Mouse (Mus musculus): ENCODE results near the gene P2ry1.

Gene P2ry1

DNA sequence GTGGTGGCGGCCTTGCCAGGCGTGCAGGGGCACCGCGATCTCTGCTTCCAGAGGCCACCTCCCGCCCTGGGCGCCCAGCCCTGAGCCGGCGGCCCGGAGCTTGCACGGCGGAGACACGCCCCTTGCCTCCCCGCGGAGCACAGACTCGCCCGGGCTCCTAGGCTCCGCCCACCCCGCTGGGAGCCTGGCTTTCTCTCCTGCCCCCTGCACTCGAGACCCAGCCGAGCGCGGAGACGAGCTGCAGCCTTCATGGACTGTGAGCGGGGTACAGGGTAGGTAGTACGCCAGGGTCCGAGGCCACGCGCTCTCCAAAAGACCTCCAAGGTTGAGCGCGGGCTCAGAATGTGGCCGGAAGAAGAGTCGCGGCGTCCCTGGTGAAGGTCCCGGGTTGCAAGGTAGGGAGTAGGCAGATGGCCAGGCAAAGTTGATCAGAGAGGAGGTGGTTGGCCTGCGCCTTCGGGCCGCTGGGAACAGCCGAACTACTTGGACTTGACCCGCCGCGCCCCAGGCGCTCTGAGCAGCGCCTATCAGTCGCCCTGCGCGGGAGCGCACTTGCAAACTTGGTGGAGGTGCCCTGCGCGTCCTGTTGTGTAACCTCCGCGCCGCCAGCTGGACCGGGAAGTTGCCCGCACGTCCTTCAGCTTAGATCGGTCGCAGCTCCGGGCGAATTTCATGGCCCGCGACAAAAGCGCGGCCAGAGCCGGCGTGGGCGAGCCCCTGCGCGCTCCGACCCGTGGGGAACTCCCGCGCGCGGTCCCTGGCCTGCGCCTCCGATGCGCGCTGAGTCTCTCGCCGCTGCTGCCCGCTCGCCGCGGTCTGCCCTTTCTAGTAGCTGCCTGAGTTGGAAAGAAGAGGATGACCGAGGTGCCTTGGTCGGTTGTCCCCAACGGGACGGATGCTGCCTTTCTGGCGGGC, at the start of gene P2ry1:
P2ry1 (plus strand) TSS at position 209 of the 915 bp plus-strand sequence.
- peak; percentile 81 for DNase-seq (ENCODE audit: low spot score)

DNA sequence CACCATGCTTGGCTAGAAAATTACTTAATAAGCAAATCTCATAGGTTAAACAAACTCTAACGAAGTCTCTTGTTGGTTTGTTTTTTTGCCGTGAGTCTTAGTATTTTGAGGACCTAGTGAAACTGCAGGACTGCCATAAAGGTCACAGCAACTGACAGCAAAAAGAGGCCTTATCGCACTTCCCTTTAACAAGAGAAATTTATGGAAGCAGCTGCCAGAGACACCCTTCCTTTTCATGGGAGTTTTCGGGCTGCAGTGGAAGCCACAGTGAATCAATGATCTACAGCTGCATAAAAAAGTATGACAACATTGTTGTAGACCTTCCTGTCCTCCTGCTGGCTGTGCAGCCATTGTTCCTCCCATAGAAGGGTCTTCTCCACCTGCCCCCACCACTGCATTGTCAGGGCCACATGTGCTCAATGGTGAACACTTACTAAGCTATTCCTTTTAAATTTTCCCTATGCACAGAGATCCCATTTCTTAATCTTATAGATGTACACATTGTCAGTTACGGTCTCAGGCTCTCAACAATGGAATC, 49.3 kb upstream of the P2ry1 start:
- no peak for DNase-seq (ENCODE audit: low spot score)

DNA sequence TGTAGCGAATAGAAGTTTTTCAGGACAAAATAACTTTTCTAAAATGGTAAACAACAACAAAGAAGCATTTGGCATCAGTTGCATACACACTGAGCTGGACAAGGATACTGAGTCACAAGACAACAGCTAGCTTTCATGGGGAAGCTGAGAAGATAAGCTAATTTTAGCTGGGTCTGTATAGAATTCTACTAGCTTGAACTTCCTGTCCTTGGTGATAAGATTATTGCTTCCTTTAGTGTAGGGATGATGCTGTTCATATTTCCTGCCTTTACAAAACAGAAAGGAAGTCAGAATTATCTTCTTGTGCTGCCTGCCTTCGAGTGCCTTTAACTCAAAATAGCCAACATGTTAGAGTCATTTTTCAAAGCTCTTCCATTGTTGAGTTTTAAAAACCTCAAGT, 48.5 kb upstream of the P2ry1 start:
- DNase-seq (ENCODE audit: low spot score) = no peak

DNA sequence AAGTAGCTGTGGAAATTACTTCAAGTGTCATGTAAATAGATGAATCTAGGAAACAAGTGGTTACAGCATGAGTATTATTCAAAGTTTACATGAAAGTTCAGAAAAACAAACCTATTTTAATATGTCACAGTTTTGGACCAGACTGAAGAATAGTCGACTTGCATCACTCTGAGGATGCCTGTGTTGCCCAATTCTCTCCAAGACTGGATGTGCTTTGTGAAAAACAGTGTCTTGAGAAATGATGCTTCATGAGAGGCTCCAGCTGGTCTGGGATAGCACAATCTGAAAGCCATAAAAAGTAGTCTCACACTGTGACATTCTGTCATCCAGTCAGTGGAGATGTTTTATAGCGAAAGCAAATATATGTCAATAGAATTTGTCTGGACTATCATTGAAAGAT, 43.8 kb upstream of the P2ry1 start:
- no peak for DNase-seq (ENCODE audit: low spot score)

DNA sequence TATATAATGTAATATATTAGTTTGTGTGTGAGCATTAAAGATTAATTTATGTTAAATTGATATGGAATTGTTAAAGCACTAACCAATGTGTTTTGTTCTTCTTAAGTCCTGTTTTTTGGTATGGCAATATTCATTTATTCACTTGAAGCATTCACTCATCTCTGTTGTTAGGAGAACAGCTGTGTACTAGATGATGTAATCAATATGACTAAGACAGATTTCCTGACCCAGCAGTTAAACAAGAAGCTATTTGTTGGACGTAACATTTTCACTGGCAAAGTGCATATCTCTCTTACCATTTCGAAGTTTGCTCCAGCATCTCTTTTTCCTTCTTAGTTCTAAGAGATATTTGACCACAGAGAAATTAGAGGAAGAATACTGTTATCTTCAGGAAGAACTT, 37.5 kb upstream of the P2ry1 start:
- DNase-seq (ENCODE audit: low spot score) = no peak

DNA sequence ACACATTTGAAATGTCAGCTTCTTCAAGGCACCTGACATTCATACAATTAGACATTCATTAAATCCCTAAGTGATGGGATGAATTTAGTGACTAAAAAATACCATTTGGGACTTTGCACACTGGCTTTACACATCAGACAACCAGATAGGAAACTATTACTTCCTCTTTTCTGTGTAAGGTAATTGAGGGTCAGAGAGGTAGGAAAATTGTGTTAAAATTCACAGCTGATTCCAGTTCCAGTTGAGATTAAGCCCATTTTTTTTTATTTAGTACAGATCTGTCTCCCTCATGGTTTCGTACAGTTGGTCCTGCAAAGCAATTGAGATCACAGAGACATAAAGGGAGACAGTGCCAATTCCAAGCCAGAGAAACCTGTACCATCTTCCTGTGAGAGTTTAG, 27.7 kb upstream of the P2ry1 start:
- no peak for DNase-seq (ENCODE audit: low spot score)

DNA sequence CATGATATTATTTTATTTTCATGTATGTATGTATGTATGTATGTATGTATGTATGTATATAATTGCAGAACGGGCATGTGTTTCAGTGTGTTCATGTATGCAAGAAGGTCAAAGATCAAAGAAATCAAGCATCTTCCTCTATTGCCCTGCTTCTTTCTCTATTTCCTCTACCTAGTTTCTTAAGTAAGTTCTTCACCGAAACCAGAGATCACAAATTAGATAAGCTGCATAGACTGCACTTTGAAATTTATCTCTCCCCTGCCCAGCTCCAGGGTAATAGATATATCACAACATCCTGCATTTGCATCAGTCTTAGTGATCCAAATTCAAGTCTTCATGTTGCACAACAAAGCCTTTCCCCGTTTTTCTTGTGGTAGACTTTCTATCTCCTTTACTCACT, 20.5 kb upstream of the P2ry1 start:
- no peak for DNase-seq (ENCODE audit: low spot score)

DNA sequence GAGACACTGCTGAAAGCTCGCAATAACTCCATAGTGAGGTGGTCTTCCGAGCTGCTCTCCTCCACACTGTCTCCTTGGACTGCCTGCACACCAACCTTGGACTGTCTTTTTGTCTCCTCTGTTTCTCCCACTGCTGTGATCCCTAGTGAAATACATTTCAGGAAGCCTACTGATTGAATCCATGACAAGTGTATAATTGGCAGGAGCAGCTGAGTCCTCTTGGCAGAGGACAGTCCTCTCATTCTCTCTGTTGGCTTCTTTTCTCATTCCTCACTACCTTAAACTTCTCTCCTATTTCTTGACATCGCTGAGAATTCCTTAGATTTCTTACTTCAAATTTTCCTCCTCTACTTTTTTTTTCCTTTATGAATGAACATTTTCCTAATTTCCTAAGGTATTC, 4.5 kb upstream of the P2ry1 start:
- DNase-seq (ENCODE audit: low spot score) = no peak

DNA sequence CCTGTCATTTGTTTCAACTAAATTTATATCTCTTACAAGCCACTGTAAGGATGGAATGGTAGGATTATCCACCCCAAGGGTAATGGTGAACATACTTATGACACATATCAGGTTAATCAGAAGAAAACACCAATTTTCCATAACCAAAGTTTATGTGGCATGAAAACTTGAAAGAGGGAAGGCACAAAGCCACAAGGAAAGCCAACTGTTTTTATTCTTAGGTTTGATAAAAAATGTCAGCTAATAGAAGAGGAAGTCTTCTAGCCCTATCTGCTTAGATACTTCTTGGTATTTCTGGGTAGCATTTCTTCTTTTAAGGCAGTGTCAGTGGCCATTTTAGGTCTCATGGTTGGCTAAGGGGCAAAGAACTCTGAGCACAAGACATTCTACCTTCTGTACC, 2.9 kb upstream of the P2ry1 start:
- no peak for DNase-seq (ENCODE audit: low spot score)

DNA sequence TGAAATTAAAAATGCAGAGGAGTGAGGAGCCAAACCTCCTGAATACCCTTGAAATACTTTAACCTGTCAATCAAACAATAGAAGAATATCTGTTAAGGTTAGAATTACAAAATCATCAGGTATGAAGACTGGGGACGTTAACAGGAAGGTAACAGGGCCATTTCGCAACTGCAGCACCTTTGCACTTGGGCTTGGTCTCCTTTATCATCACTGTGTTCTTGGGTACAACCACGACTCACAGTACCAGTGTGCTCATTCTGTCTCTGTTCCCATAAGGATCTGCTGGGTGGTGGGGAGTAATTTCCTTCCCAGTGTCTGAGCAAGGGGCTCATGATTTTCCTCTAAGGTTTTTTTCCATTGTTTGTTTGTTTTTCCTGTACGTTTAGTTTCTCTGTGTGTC, 1.8 kb upstream of the P2ry1 start:
- no peak for DNase-seq (ENCODE audit: low spot score)

DNA sequence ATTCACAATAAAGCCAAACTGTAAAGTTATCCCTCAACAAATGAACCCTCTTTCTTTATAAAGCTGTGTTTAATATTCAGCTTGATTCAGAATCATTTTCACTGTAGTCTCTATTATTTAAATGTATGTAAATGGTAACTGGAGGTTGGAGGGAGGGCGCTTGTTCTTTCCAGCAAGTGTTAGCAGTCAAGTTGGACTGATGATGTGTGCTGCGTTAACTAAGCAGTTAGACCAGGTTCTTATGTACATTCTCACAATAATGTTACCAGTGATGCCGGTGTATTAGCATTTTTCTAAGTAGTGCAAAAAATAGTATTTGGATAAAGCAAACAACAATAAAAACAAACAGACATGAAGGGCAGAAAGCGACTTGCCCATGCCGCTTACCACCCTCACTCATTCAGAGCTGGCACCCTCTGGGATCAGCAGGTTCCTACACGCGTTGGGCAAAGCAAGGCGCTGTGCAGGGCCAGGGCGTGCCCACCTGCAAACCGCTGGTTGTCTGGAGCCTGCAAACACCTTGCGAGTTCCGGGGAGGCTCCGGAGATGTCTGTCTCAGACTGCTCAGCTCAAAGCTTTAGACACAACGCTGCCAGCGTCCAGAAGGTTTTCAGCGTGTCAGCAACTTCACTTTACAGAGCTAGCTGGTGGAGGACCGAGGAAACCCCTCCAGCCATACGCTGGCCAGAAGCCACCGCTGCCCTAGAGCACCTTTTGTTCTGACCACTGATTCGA, 576 bp upstream of the P2ry1 start:
- peak; percentile 3 for DNase-seq (ENCODE audit: low spot score)

DNA sequence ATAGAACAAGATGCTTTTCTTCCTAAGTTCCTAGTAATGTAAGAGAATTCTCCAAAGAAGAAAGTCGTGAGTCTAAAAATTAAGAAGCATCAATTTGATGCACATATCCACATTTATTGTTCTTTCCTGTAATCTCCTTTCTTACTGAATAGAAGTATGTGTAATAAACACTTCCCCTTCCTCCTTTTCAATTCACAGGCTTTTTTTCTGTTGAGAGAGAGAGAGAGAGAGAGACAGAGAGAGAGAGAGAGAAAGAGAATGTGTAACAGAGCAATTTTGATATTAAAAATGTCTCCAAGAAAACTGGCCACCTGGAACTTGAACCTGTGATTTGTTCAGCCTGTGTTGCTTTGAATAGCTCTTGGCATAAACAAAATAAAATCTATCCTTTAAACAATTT, 2.0 kb downstream of the P2ry1 start:
- DNase-seq (ENCODE audit: low spot score) = no peak

DNA sequence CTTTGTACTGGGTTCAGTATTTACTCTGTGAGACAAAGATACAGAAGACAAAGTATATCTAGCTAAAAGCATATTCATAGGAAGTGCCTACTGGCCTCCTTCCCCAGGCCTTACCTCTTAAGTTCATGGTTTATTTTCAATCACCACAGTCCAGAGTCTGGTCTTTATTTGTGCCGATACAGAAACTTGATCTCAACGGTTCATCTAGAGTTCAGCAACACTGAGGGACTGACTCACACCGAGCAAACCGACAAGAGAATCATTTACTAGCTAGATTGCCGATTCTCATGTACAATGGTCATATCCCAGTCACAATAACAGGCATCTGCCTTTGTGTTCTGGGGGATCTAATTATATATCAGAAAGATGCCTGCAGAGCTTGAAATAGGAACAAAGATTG, 9.1 kb downstream of the P2ry1 start:
- DNase-seq (ENCODE audit: low spot score) = no peak

DNA sequence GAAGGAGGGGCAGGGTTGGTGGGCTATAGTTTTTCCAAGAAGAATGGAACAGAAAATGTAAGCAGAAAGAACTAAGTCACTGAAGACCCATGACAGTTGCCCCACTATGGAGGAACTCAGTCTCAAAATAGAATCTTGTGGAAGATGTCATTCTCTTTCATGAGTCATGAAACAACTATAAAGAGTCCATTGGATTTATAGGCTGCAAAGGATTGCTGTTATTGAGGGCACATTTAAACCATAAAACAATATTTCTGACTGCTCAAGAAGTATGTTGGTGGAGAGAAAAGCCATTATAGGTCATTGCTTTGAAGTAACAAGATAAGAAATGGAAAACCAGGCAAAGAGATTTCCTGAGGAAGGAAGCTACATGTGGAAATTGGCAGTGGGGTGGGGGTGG, 10.0 kb downstream of the P2ry1 start:
- no peak for DNase-seq (ENCODE audit: low spot score)

DNA sequence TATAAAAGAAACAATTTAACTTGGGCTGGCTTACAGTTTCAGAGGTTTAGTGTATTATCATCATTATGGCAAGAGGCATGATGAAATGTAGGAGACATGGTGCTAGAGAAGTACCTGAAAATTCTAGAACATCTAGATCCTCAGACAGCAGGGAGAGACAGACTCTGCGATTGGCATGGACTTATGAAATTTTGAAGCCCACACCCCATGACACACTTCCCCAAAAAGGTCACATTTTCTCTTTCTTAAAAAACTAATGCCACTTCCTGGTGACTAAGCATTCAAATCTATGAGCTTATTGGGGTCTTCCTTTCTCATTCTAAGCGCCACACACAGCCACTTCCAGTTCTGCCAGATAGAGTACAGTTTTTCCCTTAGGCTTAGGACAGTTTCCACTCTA, 14.1 kb downstream of the P2ry1 start:
- DNase-seq (ENCODE audit: low spot score) = no peak

DNA sequence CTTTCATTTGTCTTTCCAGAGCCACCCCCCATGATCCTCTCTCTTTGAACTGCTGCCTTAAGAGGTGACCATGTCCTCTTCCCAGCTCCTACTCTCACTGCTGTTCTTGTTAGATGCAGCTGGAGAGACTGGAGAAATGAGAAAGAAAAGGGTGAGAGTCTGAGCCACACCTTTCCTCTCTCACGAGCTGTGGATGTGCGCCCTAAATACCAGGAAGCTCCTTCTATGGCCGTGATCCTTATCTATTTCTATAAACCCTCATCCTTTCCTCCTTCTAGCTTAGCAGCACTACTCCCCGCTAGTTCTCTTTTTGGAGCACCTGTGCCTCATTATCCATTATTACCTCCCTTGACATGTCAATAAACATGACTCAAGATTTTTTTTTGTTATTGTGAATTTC, 29.5 kb downstream of the P2ry1 start:
- no peak for DNase-seq (ENCODE audit: low spot score)

DNA sequence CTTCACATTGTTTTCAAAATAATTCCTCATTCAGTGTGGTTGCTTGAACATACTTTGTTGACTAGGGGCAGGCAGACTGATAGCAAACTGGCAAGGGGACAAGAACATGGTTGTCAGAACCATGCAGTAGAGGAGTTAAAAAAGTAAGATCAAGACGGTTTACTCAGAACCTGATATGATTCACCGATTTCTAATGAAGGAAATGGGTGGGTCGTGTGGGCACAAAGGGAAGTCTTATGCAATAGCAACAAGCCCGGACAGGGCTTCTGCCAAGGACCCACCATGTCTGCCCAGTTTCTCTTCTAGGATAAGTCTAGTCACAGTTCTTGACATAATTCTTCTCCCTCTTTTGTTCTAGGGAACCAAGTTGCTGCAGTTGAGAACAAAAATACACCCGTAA, 33.0 kb downstream of the P2ry1 start:
- DNase-seq (ENCODE audit: low spot score) = no peak

DNA sequence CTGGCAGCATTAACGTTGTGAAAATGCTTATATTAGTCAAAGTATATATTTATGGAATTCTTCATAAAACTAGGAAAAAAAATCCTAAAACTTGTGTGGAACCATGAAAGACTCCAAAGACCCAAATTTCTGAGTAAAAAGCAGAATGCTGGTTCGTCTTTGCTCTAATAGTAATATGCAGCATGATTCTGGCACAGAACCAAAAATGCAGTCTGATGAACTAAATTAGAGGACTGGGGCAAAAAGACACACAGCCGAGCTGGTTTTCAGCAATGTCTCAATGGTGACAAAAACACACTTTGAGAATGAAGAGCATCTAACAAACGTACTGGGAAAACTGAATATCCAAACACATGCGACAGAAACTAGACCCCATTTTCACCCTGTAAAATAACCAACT, 37.3 kb downstream of the P2ry1 start:
- DNase-seq (ENCODE audit: low spot score) = no peak

DNA sequence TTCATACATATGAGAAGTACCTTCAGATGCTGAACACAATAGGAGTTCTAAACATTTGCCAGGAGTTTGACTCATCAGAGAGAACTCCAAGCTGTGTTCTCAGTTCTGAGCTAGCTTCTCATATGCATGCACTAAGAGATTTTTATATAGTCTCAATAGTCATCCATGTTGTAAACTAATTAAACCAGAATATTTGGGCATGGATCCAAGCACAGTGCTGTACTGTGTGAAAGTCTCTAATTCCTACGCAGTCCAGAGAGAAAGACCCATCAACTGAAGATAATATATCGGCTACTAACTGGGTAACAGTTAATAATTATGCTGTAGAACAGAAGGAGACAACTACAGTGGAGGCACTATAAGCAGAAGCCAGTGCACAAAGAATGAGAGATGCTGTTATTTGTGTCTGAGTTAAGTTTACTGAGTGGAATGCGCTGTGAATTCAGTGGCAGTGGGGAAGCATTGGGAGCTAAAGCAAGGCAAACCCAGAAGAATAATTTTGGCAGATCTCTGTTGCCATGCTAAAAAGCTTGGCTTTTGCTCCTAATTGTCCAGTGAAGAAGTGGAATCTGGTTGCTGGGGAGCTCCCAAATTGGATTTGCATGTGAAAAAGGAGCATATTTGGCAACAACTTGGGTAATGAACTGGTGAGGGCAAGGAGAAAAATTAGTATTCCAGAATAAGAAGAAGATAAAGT, 47.5 kb downstream of the P2ry1 start:
- no peak for DNase-seq (ENCODE audit: low spot score)
